In the genomic region with DNA sequence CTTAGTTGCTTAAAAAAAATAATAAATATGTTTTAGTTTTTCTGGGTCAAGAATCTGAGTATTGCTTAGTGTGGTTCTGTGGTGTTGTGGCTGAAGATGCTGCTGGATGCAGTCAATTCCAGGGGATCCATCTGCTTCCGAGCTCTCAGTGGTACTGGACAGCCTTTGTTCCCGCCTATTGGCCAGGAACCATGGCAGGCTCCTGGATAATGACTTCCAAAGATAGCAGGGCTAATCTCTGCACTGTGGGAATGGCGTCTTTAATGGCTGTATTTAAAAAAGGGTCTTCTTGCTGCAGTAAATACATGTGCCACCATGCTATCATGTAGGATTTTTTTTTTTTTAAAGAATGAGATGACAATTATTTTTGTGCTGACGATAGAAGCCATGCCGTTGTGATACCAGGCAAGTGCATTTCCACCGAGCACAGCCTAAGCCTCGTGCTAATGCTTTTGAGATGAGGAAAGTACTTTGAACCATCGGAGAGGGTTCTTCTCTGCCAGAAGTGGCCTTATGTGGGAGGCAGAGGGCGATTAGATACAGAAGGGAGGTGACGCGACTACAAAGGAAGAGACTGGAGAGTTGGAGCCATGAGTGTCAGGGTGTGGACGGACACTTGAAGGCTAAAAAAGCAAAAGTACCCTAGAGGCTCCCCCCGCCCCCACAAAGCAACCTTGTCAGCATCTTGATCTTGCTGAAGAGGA, we compare ENCODE assay signal across 16 mouse cellular contexts. TPM values are rescaled to one million over a fixed set of nuclear protein-coding genes. Genes with fewer than 3 reads are reported as not detected.
DNase-seq lines count a peak whose midpoint lies in the region; ATAC-seq and TF ChIP-seq lines count a peak whose summit lies in the region.
"Had no signal": no experiment of that assay in that cellular context is flagged by ENCODE, and none has a peak within 500 bp of the region (broad histone marks: within the 10 kb centered on the region; RNA-seq: fewer than 3 reads in every experiment).

No protein-coding gene starts in this region.

- no peaks in the 10 kb centered on the region for H3K36me3 ChIP-seq in forebrain, embryonic 14.5 days (ENCODE audit: control insufficient read depth, insufficient read depth, low read length)
- H3K36me3 ChIP-seq in forebrain, embryonic 13.5 days (ENCODE audit: poor library complexity, severe bottlenecking) = no peaks in the 10 kb centered on the region
- H3K36me3 ChIP-seq in kidney, embryonic 15.5 days = no peaks in the 10 kb centered on the region
- H3K36me3 ChIP-seq: embryonic facial prominence, embryonic 13.5 days had no signal

- no peak for TF ChIP-seq POLR2A in bone marrow, adult 2 months (IDR thresholded peaks at IDR 0.05; ENCODE audit: borderline replicate concordance, control insufficient read depth, low read depth, low read length)

- ATAC-seq in forebrain, embryonic 14.5 days = no peak
- ATAC-seq in forebrain, embryonic 13.5 days = no peak
- no peak for ATAC-seq in kidney, embryonic 15.5 days (replicated peaks; ENCODE audit: low FRiP score)
- peak; percentile 14 to 28; a peak in 1 of 4 replicates for ATAC-seq in hematopoietic stem cell, adult 5-6 weeks (replicated peaks in 1 of 2; ENCODE audit: insufficient read depth in 1 of 2, low FRiP score in 2 of 2, low TSS enrichment in 1 of 2, low read depth in 1 of 2, poor library complexity in 2 of 2, severe bottlenecking in 2 of 2)

- H3K4me2 ChIP-seq in forebrain, embryonic 14.5 days (ENCODE audit: low read length) = no peak overlapping the region
- no peak overlapping the region for H3K4me2 ChIP-seq in forebrain, embryonic 13.5 days
- H3K4me2 ChIP-seq in kidney, embryonic 15.5 days = no peak overlapping the region
- H3K4me2 ChIP-seq: embryonic facial prominence, embryonic 13.5 days had no signal

- TF ChIP-seq CTCF in bone marrow, adult 2 months (IDR thresholded peaks at IDR 0.05; ENCODE audit: control insufficient read depth, insufficient read depth, low read length) = no peak
- TF ChIP-seq CTCF in layer of hippocampus, adult 2 months (conservative IDR thresholded peaks at IDR 0.05) = no peak

- no peaks in the 10 kb centered on the region for H3K27me3 ChIP-seq in forebrain, embryonic 14.5 days (replicated peaks; ENCODE audit: control insufficient read depth, insufficient read depth, low read length)
- no peaks in the 10 kb centered on the region for H3K27me3 ChIP-seq in forebrain, embryonic 13.5 days
- H3K27me3 ChIP-seq in kidney, embryonic 15.5 days = no peaks in the 10 kb centered on the region
- H3K27me3 ChIP-seq: embryonic facial prominence, embryonic 13.5 days; megakaryocyte, embryonic 14.5 days had no signal

- 72% methylated on average over 13 of the region's 13 CpGs for WGBS in forebrain, embryonic 14.5 days
- WGBS in forebrain, embryonic 13.5 days = 63% methylated on average over 13 of the region's 13 CpGs
- WGBS in kidney, embryonic 15.5 days = 43% methylated on average over 13 of the region's 13 CpGs
- 35% methylated on average over 13 of the region's 13 CpGs for WGBS in bone marrow, adult 2 months

- H3K9ac ChIP-seq in forebrain, embryonic 14.5 days (ENCODE audit: low read length) = no peak overlapping the region
- H3K9ac ChIP-seq in forebrain, embryonic 13.5 days = no peak overlapping the region
- H3K9ac ChIP-seq in kidney, embryonic 15.5 days = no peak overlapping the region
- H3K9ac ChIP-seq: embryonic facial prominence, embryonic 13.5 days had no signal

- DNase-seq in forebrain, embryonic 14.5 days (ENCODE audit: low spot score) = peak; percentile 13
- no peak for DNase-seq in kidney, postnatal 14 days
- no peak for DNase-seq in layer of hippocampus, adult 2 months (ENCODE audit: low spot score in 2 of 2)
- DNase-seq in right cerebral cortex, adult 2 months (ENCODE audit: low spot score in 2 of 2) = no peak
- DNase-seq: adrenal gland, postnatal 25 days; cerebellum, adult 11 months; gastrocnemius, postnatal 36 days; kidney, adult 8-10 months; liver; lung, adult 18-20 months had no signal

- H3K4me1 ChIP-seq in forebrain, embryonic 14.5 days (ENCODE audit: control insufficient read depth, insufficient read depth, low read length) = 0 out of 2 replicates have a peak, but pooled peaks cover 5% of the 10 kb centered on the region
- H3K4me1 ChIP-seq in forebrain, embryonic 13.5 days = peaks cover 11% of the 10 kb centered on the region; the same call in 1 of the 2 replicates
- peaks cover 18% of the 10 kb centered on the region for H3K4me1 ChIP-seq in kidney, embryonic 15.5 days
- H3K4me1 ChIP-seq in bone marrow, adult 2 months (ENCODE audit: control insufficient read depth, insufficient read depth, low read length) = peaks cover 2% of the 10 kb centered on the region; the same call in 1 of the 2 replicates
- H3K4me1 ChIP-seq: embryonic facial prominence, embryonic 13.5 days had no signal

- no peak overlapping the region for H3K4me3 ChIP-seq in forebrain, embryonic 14.5 days (ENCODE audit: low read depth, low read length)
- H3K4me3 ChIP-seq in forebrain, embryonic 13.5 days = no peak overlapping the region
- H3K4me3 ChIP-seq in kidney, embryonic 15.5 days (replicated peaks) = no peak overlapping the region
- no peak overlapping the region for H3K4me3 ChIP-seq in bone marrow, adult 2 months (replicated peaks; ENCODE audit: control insufficient read depth, low read depth, low read length)
- H3K4me3 ChIP-seq in layer of hippocampus, adult 2 months = no peak overlapping the region
- H3K4me3 ChIP-seq: embryonic facial prominence, embryonic 13.5 days; megakaryocyte, embryonic 14.5 days had no signal

- H3K9me3 ChIP-seq in forebrain, embryonic 14.5 days (replicated peaks; ENCODE audit: control insufficient read depth, low read length) = no peaks in the 10 kb centered on the region
- no peaks in the 10 kb centered on the region for H3K9me3 ChIP-seq in forebrain, embryonic 13.5 days (replicated peaks)
- H3K9me3 ChIP-seq in kidney, embryonic 15.5 days (replicated peaks) = no peaks in the 10 kb centered on the region
- H3K9me3 ChIP-seq: embryonic facial prominence, embryonic 13.5 days; megakaryocyte, embryonic 14.5 days had no signal

- H3K27ac ChIP-seq in forebrain, embryonic 14.5 days (ENCODE audit: low read depth, low read length) = no peak overlapping the region
- H3K27ac ChIP-seq in forebrain, embryonic 13.5 days = no peak overlapping the region
- 0 out of 2 replicates have a peak overlapping the region, but pooled peaks have one; percentile 18 for H3K27ac ChIP-seq in kidney, embryonic 15.5 days
- H3K27ac ChIP-seq in bone marrow, adult 2 months (ENCODE audit: control insufficient read depth, insufficient read depth, low read depth, low read length, poor library complexity) = 0 out of 2 replicates have a peak overlapping the region, but pooled peaks have one; percentile 15
- no peak overlapping the region for H3K27ac ChIP-seq in layer of hippocampus, adult 2 months
- H3K27ac ChIP-seq: embryonic facial prominence, embryonic 13.5 days had no signal

RNA-seq across cellular contexts. Expression of a gene that starts 50.7 kb away (rescaled TPM):
- 14.6 and 15.0 TPM in 2 replicates for polyA plus RNA-seq in forebrain, embryonic 14.5 days (2014; fragmentation: Nextera tagmentation; extraction: Ambion mirVana)
- polyA plus RNA-seq in forebrain, embryonic 13.5 days (2015; fragmentation: Nextera tagmentation; extraction: Ambion mirVana) = 14.6 and 17.7 TPM in 2 replicates
- polyA plus RNA-seq in kidney, embryonic 15.5 days (2015; fragmentation: Nextera tagmentation; extraction: Ambion mirVana) = 0.10 and 0.14 TPM in 2 replicates
- polyA plus RNA-seq in bone marrow, adult 2 months (2011; ENCODE audit: insufficient read depth, insufficient read length, low replicate concordance, missing spikeins) = 0.70 TPM in 1 of 2 replicates, not detected in the other
- total RNA-seq in hematopoietic stem cell, adult 5-6 weeks (2017) = 0.44 and 3.6 TPM in 2 replicates
- 10 to 100 TPM; 74.0 to 75.2 TPM for total RNA-seq in layer of hippocampus, adult 2 months (2021)
- total RNA-seq: adrenal gland, postnatal 25 days had no signal

RNA-seq across cellular contexts. Expression of a gene that starts 52.2 kb away (rescaled TPM):
- 9.8 and 10.1 TPM in 2 replicates for polyA plus RNA-seq in forebrain, embryonic 14.5 days (2014; fragmentation: Nextera tagmentation; extraction: Ambion mirVana)
- polyA plus RNA-seq in forebrain, embryonic 13.5 days (2015; fragmentation: Nextera tagmentation; extraction: Ambion mirVana) = 6.6 and 7.8 TPM in 2 replicates
- 21.4 and 23.3 TPM in 2 replicates for polyA plus RNA-seq in kidney, embryonic 15.5 days (2015; fragmentation: Nextera tagmentation; extraction: Ambion mirVana)
- 2.0 and 3.6 TPM in 2 replicates for polyA plus RNA-seq in bone marrow, adult 2 months (2011; ENCODE audit: insufficient read depth, insufficient read length, low replicate concordance, missing spikeins)
- total RNA-seq in hematopoietic stem cell, adult 5-6 weeks (2017) = 17.2 and 26.1 TPM in 2 replicates
- total RNA-seq in layer of hippocampus, adult 2 months (2021) = 1 to 10 TPM; 4.2 to 4.9 TPM

Comparison
In these comparisons a context has a peak if more than half of its experiments do, and no peak if none do; other contexts are left out.
1. ATAC-seq: peak in hematopoietic stem cell, adult 5-6 weeks (2 of 2); none in forebrain, embryonic 14.5 days (single experiment), forebrain, embryonic 13.5 days (single experiment) and kidney, embryonic 15.5 days (single experiment).
2. H3K27ac ChIP-seq: peak in kidney, embryonic 15.5 days (single experiment) and bone marrow, adult 2 months (single experiment); none in forebrain, embryonic 14.5 days (single experiment), forebrain, embryonic 13.5 days (single experiment) and layer of hippocampus, adult 2 months (single experiment).